Mouse (Mus musculus) megakaryocyte-erythroid progenitor cell, adult 5-6 weeks (primary cell): ENCODE data around the gene Olfr958. TPM values are rescaled to one million over a fixed set of nuclear protein-coding genes. Genes with fewer than 3 reads are reported as not detected.

ENCODE experiments used
- ATAC-seq: replicated peaks from 2 replicates; pipeline ENCODE4 v1.8.0; 2016; ENCODE audit warnings: mild to moderate bottlenecking, inconsistent platforms; ENCODE audit not compliant: severe bottlenecking, poor library complexity, low FRiP score, low TSS enrichment
- total RNA-seq, 2 experiments: library from RNA; stranded (forward) in 1 of 2; stranded (reverse) in 1 of 2; fragments of 200-1000, 215-1000 nt in 1 of 2; fragments of >200 nt in 1 of 2; fragmentation: Nextera tagmentation in 1 of 2; gene quantifications; 2 replicates each; pipeline ENCODE4 v1.2.3; 2014 to 2017

Olfr958 gene
- total RNA-seq (2014; fragmentation: Nextera tagmentation) (not detected in 2 replicates), total RNA-seq (2017) (not detected in 2 replicates)

- no peak for ATAC-seq
Measured at GRCm38 (mm10) chr9:39553946-39554345, at the start of gene Olfr958. Gene Olfr958 (minus strand): TSS chr9:39554054.

- ATAC-seq, result no peak
Measured at GRCm38 (mm10) chr9:39603333-39603845, 49.5 kb upstream of the Olfr958 start.

- ATAC-seq, result no peak
Measured at GRCm38 (mm10) chr9:39602536-39603332, 48.9 kb upstream of the Olfr958 start.

DNA sequence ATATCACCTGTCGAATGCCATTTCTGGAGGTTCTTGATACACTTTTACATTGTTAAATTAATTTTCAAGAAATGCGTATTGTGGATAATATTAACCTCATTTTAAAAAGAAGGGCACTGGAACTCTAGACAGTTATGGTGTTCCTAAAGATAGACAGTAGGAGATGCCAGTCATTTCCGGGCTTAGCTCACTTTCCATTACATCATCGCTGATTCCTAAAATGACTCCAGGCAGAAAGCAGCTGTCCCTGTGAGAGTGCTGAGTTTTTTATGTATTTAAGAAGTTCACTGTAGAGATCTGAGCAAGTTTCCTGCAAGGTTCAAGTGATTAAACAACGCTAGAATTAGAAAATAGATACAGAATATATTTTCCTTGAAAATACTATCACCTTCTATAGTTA is 23.2 kb upstream of the Olfr958 start:
- ATAC-seq, result no peak

GRCm38 (mm10) chr9:39575469-39575868 is 21.6 kb upstream of the Olfr958 start, which contains the start of gene Olfr959:
Gene Olfr959 (minus strand): TSS chr9:39575569.
- no peak for ATAC-seq

- no peak for ATAC-seq
Measured at GRCm38 (mm10) chr9:39558349-39558647, 4.4 kb upstream of the Olfr958 start.

GRCm38 (mm10) chr9:39557529-39558348 is 3.9 kb upstream of the Olfr958 start:
- no peak for ATAC-seq

- ATAC-seq, result no peak
Measured at GRCm38 (mm10) chr9:39550806-39551205, 3.0 kb downstream of the Olfr958 start.

DNA sequence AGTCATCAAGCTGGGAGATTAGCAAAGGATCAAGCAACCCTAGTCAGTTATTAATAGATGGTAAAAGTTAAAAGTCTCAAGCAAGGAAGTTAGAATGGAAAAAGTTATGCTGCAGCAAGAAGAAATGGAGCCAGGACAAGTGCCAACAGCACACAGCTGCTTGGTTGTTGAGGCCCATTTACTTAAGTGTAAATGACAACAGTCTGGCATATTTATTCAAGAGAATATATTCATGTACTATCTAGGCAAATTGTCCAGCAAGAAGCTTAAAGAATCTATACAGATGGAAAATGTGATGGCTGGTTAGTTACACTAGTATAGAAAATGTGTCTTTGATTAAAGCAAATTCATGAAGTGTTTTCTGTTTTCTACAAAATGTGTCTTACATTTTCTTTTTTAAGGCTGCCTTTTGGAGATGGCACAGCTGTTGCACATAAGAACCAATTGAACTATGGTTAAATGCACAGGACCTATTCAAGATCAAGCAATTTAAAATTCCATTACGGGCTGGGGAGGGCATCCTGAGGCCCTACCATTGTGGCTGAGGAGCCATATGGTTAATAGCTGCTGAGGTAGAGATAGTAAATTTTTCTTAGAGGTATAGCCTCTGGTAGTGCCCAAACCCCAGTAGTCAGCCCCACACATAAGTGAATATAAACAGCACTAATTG is 30.1 kb downstream of the Olfr958 start:
- ATAC-seq, result no peak

GRCm38 (mm10) chr9:39518595-39518994 is 35.3 kb downstream of the Olfr958 start:
- no peak for ATAC-seq

DNA sequence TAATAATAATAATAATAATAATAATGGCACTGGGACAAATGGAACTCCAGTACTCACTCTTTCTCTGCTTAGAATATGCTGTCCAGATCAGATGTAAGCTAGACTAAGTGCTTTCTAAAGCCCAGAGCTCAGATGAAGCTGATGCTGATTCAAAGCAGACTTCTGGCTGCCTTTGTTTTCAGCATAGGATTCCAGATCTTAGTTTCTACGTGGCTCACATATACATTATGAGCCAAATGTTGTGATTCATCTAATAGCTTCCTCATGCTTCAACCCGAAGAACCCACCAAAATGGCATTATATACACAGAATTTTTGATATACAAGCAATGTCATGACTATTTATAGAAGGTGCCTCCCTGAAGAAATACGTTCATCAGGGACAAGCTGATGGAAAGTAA is 38.3 kb downstream of the Olfr958 start, which contains the start of gene Olfr957:
Gene Olfr957 (minus strand): TSS at position 279 of the 400 bp plus-strand sequence.
- ATAC-seq, result no peak

- ATAC-seq, result no peak
Measured at GRCm38 (mm10) chr9:39509412-39509811, 44.4 kb downstream of the Olfr958 start.

DNA sequence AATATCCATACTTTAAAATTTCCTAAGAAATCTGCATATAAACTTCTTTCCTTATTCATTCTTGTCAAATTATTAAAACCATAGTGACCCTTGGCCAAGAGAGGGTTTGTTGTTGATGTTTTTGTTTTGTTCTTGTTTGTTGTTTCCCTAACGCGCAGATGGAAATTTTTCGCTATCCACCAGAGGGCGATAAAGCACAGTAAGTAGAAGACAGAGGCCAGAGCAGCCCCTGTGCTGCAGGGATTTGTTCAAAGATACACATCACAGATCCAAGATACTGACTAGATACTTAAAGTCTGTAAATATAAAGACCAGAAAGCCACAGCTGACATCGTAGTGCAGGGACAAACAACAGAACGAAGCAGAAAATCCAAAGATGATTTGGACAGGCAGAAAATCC is 44.9 kb downstream of the Olfr958 start:
- no peak for ATAC-seq

Other genes starting within 250 kb of the Olfr958 start
- not detected in 2 replicates for gene Olfr948, start 228.0 kb downstream of the Olfr958 start, total RNA-seq (2014; fragmentation: Nextera tagmentation)
- not detected in 2 replicates for gene Olfr948, start 228.0 kb downstream of the Olfr958 start, total RNA-seq (2017)
- gene Olfr951, start 166.6 kb downstream of the Olfr958 start, total RNA-seq (2014; fragmentation: Nextera tagmentation), result not detected in 2 replicates
- gene Olfr951, start 166.6 kb downstream of the Olfr958 start, total RNA-seq (2017), result not detected in 2 replicates
- not detected in 2 replicates for gene Olfr952, start 126.9 kb downstream of the Olfr958 start, total RNA-seq (2014; fragmentation: Nextera tagmentation)
- gene Olfr952, start 126.9 kb downstream of the Olfr958 start, total RNA-seq (2017), result not detected in 2 replicates
- not detected in 2 replicates for gene Olfr954, start 97.4 kb downstream of the Olfr958 start, total RNA-seq (2014; fragmentation: Nextera tagmentation)
- not detected in 2 replicates for gene Olfr954, start 97.4 kb downstream of the Olfr958 start, total RNA-seq (2017)
- gene Olfr955, start 82.1 kb downstream of the Olfr958 start, total RNA-seq (2014; fragmentation: Nextera tagmentation), result not detected in 2 replicates
- not detected in 2 replicates for gene Olfr955, start 82.1 kb downstream of the Olfr958 start, total RNA-seq (2017)
- gene Olfr44, start 60.1 kb downstream of the Olfr958 start, total RNA-seq (2014; fragmentation: Nextera tagmentation), result not detected in 2 replicates
- not detected in 2 replicates for gene Olfr44, start 60.1 kb downstream of the Olfr958 start, total RNA-seq (2017)
- gene Olfr957, start 38.2 kb downstream of the Olfr958 start, total RNA-seq (2014; fragmentation: Nextera tagmentation), result not detected in 2 replicates
- gene Olfr957, start 38.2 kb downstream of the Olfr958 start, total RNA-seq (2017), result not detected in 2 replicates
- not detected in 2 replicates for gene Olfr959, start 21.5 kb upstream of the Olfr958 start, total RNA-seq (2014; fragmentation: Nextera tagmentation)
- not detected in 2 replicates for gene Olfr959, start 21.5 kb upstream of the Olfr958 start, total RNA-seq (2017)
- gene AW551984, start 50.3 kb upstream of the Olfr958 start, total RNA-seq (2014; fragmentation: Nextera tagmentation), result not detected in 2 replicates
- gene AW551984, start 50.3 kb upstream of the Olfr958 start, total RNA-seq (2017), result not detected in 2 replicates
- not detected in 2 replicates for gene Olfr148, start 56.6 kb upstream of the Olfr958 start, total RNA-seq (2014; fragmentation: Nextera tagmentation)
- gene Olfr148, start 56.6 kb upstream of the Olfr958 start, total RNA-seq (2017), result not detected in 2 replicates
- gene Olfr960, start 67.3 kb upstream of the Olfr958 start, total RNA-seq (2014; fragmentation: Nextera tagmentation), result not detected in 2 replicates
- gene Olfr960, start 67.3 kb upstream of the Olfr958 start, total RNA-seq (2017), result not detected in 2 replicates
- gene Olfr961, start 91.0 kb upstream of the Olfr958 start, total RNA-seq (2014; fragmentation: Nextera tagmentation), result not detected in 2 replicates
- gene Olfr961, start 91.0 kb upstream of the Olfr958 start, total RNA-seq (2017), result not detected in 2 replicates
- gene Olfr963, start 113.2 kb upstream of the Olfr958 start, total RNA-seq (2014; fragmentation: Nextera tagmentation), result not detected in 2 replicates
- gene Olfr963, start 113.2 kb upstream of the Olfr958 start, total RNA-seq (2017), result not detected in 2 replicates
- not detected in 2 replicates for gene Olfr149, start 153.1 kb upstream of the Olfr958 start, total RNA-seq (2014; fragmentation: Nextera tagmentation)
- gene Olfr149, start 153.1 kb upstream of the Olfr958 start, total RNA-seq (2017), result not detected in 2 replicates
- gene Olfr965, start 157.3 kb upstream of the Olfr958 start, total RNA-seq (2014; fragmentation: Nextera tagmentation), result not detected in 2 replicates
- gene Olfr965, start 157.3 kb upstream of the Olfr958 start, total RNA-seq (2017), result not detected in 2 replicates
- gene Olfr150, start 176.9 kb upstream of the Olfr958 start, total RNA-seq (2014; fragmentation: Nextera tagmentation), result not detected in 2 replicates
- not detected in 2 replicates for gene Olfr150, start 176.9 kb upstream of the Olfr958 start, total RNA-seq (2017)
- not detected in 2 replicates for gene Olfr967, start 192.2 kb upstream of the Olfr958 start, total RNA-seq (2014; fragmentation: Nextera tagmentation)
- not detected in 2 replicates for gene Olfr967, start 192.2 kb upstream of the Olfr958 start, total RNA-seq (2017)
- gene Olfr968, start 229.2 kb upstream of the Olfr958 start, total RNA-seq (2014; fragmentation: Nextera tagmentation), result not detected in 2 replicates
- not detected in 2 replicates for gene Olfr968, start 229.2 kb upstream of the Olfr958 start, total RNA-seq (2017)
- not detected in 2 replicates for gene Olfr969, start 236.9 kb upstream of the Olfr958 start, total RNA-seq (2014; fragmentation: Nextera tagmentation)
- gene Olfr969, start 236.9 kb upstream of the Olfr958 start, total RNA-seq (2017), result not detected in 2 replicates